Mouse (Mus musculus) limb, embryonic 13.5 days (tissue): ENCODE measurements around the gene Abcb11. TPM values are rescaled to one million over a fixed set of nuclear protein-coding genes. Genes with fewer than 3 reads are reported as not detected.

Experiments used
- ATAC-seq: fragments of 200-750 bp; cut with Nextera tagmentation; 2 replicates; pipeline ENCODE4 v1.8.0; 2017; ENCODE audit warnings: low read depth, moderate number of reproducible peaks, moderate TSS enrichment; ENCODE audit not compliant: low FRiP score
- H3K27ac ChIP-seq: fragments of 300-500 bp; sonication (generic); 2 replicates; pipeline ENCODE4 v1.5.1; 2015; ENCODE audit warnings: inconsistent platforms, mild to moderate bottlenecking, moderate library complexity
- H3K27me3 ChIP-seq: fragments of 300-500 bp; sonication (generic); 2 replicates; pipeline ENCODE4 v1.6.1; 2015; ENCODE audit warnings: mild to moderate bottlenecking, inconsistent platforms
- H3K36me3 ChIP-seq: fragments of 300-500 bp; sonication (generic); 2 replicates; pipeline ENCODE4 v1.6.1; 2015; ENCODE audit warnings: inconsistent platforms, mild to moderate bottlenecking, moderate library complexity
- H3K4me1 ChIP-seq: fragments of 300-500 bp; sonication (generic); 2 replicates; pipeline ENCODE4 v1.6.1; 2015; ENCODE audit warnings: inconsistent platforms
- H3K4me2 ChIP-seq: fragments of 300-500 bp; sonication (generic); replicated peaks from 2 replicates; pipeline ENCODE4 v1.6.1; 2015; ENCODE audit warnings: inconsistent platforms, mild to moderate bottlenecking, moderate library complexity
- H3K4me3 ChIP-seq: fragments of 300-500 bp; sonication (generic); 2 replicates; pipeline ENCODE4 v1.5.1; 2015; ENCODE audit warnings: moderate library complexity, mild to moderate bottlenecking, inconsistent platforms
- H3K9ac ChIP-seq: fragments of 300-500 bp; sonication (generic); 2 replicates; pipeline ENCODE4 v1.6.1; 2015; ENCODE audit warnings: mild to moderate bottlenecking, inconsistent platforms
- H3K9me3 ChIP-seq: fragments of 300-500 bp; sonication (generic); 2 replicates; pipeline ENCODE4 v1.6.1; 2016; ENCODE audit warnings: inconsistent platforms
- WGBS: fragments of 180-500 bp; shearing (Covaris S2); methylation state at CpG from one replicate; pipeline ENCODE4 v1.1.7; 2015; 5-methylcytosine and 5-hydroxymethylcytosine counted together
- polyA plus RNA-seq: library from polyadenylated mRNA; unstranded; fragments of >200 nt; fragmentation: Nextera tagmentation; extraction: Ambion mirVana; gene quantifications from 2 replicates; pipeline ENCODE4 v1.2.1, GENCODE M21; 2015

Abcb11 gene
- polyA plus RNA-seq, 1 experiment from 2014 or later: not detected

- Histone ChIP-seq H3K27me3 (no peaks in the 10 kb centered on the region), H3K4me1 (no peaks in the 10 kb centered on the region), H3K27ac (no peak within 1 kb of the TSS), H3K9ac (no peak within 1 kb of the TSS), H3K4me2 (no peak within 1 kb of the TSS), H3K9me3 (no peaks in the 10 kb centered on the region), H3K4me3 (no peak within 1 kb of the TSS), H3K36me3 (no peaks in the 10 kb centered on the region)
- 73% methylated on average over 7 of the region's 7 CpGs for WGBS
- ATAC-seq: no peak
Measured at GRCm38 (mm10) chr2:69210773-69211172, 131.6 kb downstream of the Abcb11 start, which contains the start of gene G6pc2. G6pc2 (plus strand) TSS chr2:69211073.

- 90% methylated on average over 3 of the region's 3 CpGs for WGBS
- no peak for ATAC-seq
- no peaks in the 10 kb centered on the region for H3K36me3 ChIP-seq
Measured at GRCm38 (mm10) chr2:69209684-69210083, 132.7 kb downstream of the Abcb11 start.

GRCm38 (mm10) chr2:69206523-69206922 lies 135.9 kb downstream of the Abcb11 start:
- peaks cover 11% of the 10 kb centered on the region for H3K4me1 ChIP-seq
- ATAC-seq: 0 out of 2 replicates have a peak, but pooled peaks have one; percentile 13
- no peak overlapping the region for H3K9ac ChIP-seq
- 21% methylated on average over 7 of the region's 7 CpGs for WGBS
- H3K9me3 ChIP-seq: no peaks in the 10 kb centered on the region
- H3K4me2 ChIP-seq: peak overlapping the region; percentile 51
- peak overlapping the region; percentile 87 for H3K4me3 ChIP-seq
- peaks cover 9% of the 10 kb centered on the region for H3K36me3 ChIP-seq
- no peaks in the 10 kb centered on the region for H3K27me3 ChIP-seq
- H3K27ac ChIP-seq: no peak overlapping the region

More at GRCm38 (mm10) chr2:69209684-69210083, 132.7 kb downstream of the Abcb11 start:
- Histone ChIP-seq H3K9me3 (no peaks in the 10 kb centered on the region), H3K9ac (no peak overlapping the region), H3K4me3 (no peak overlapping the region), H3K27ac (no peak overlapping the region), H3K4me2 (no peak overlapping the region), H3K4me1 (peaks cover 9% of the 10 kb centered on the region), H3K27me3 (no peaks in the 10 kb centered on the region)

- H3K4me1 ChIP-seq: peaks cover 11% of the 10 kb centered on the region
- H3K4me3 ChIP-seq: peak within 1 kb of the TSS; percentile 87
- under 1% methylated on average over 46 of the region's 46 CpGs for WGBS
- H3K9ac ChIP-seq: peak within 1 kb of the TSS; percentile 86
- H3K9me3 ChIP-seq: no peaks in the 10 kb centered on the region
- no peaks in the 10 kb centered on the region for H3K27me3 ChIP-seq
- peak within 1 kb of the TSS; percentile 75 for H3K4me2 ChIP-seq
- H3K27ac ChIP-seq: peak within 1 kb of the TSS; percentile 78; the same call in 1 of the 2 replicates
- peaks cover 16% of the 10 kb centered on the region for H3K36me3 ChIP-seq
- ATAC-seq: peak; percentile 100
Measured at GRCm38 (mm10) chr2:69205791-69206351, 136.5 kb downstream of the Abcb11 start, which contains the start of gene Spc25. Spc25 (minus strand) TSS chr2:69206194.

- Histone ChIP-seq H3K4me1 (peaks cover 11% of the 10 kb centered on the region), H3K36me3 (peaks cover 18% of the 10 kb centered on the region), H3K4me3 (peak overlapping the region; percentile 87), H3K9ac (peak overlapping the region; percentile 86), H3K4me2 (peak overlapping the region; percentile 75), H3K9me3 (no peaks in the 10 kb centered on the region), H3K27ac (no peak overlapping the region), H3K27me3 (no peaks in the 10 kb centered on the region)
- ATAC-seq: no peak
- 17% methylated on average over 6 of the region's 6 CpGs for WGBS
Measured at GRCm38 (mm10) chr2:69205185-69205584, 137.2 kb downstream of the Abcb11 start.

- no peak overlapping the region for H3K9ac ChIP-seq
- 82% methylated on average over 5 of the region's 5 CpGs for WGBS
- peaks cover 45% of the 10 kb centered on the region for H3K36me3 ChIP-seq
- no peak overlapping the region for H3K4me2 ChIP-seq
- no peak overlapping the region for H3K27ac ChIP-seq
- no peaks in the 10 kb centered on the region for H3K27me3 ChIP-seq
- ATAC-seq: no peak
- H3K4me3 ChIP-seq: no peak overlapping the region
- H3K4me1 ChIP-seq: no peaks in the 10 kb centered on the region
- H3K9me3 ChIP-seq: no peaks in the 10 kb centered on the region
Measured at GRCm38 (mm10) chr2:69193555-69193954, 148.9 kb downstream of the Abcb11 start.

GRCm38 (mm10) chr2:69191059-69191458 lies 151.4 kb downstream of the Abcb11 start:
- H3K9ac ChIP-seq: no peak overlapping the region
- no peak overlapping the region for H3K27ac ChIP-seq
- H3K4me1 ChIP-seq: no peaks in the 10 kb centered on the region
- 84% methylated on average over 5 of the region's 5 CpGs for WGBS
- no peaks in the 10 kb centered on the region for H3K9me3 ChIP-seq
- no peaks in the 10 kb centered on the region for H3K27me3 ChIP-seq
- H3K36me3 ChIP-seq: peaks cover 32% of the 10 kb centered on the region
- H3K4me2 ChIP-seq: no peak overlapping the region
- H3K4me3 ChIP-seq: no peak overlapping the region
- no peak for ATAC-seq

GRCm38 (mm10) chr2:69189222-69189621 lies 153.2 kb downstream of the Abcb11 start:
- H3K4me1 ChIP-seq: no peaks in the 10 kb centered on the region
- H3K27me3 ChIP-seq: no peaks in the 10 kb centered on the region
- no peak overlapping the region for H3K27ac ChIP-seq
- no peaks in the 10 kb centered on the region for H3K9me3 ChIP-seq
- peaks cover 16% of the 10 kb centered on the region for H3K36me3 ChIP-seq
- H3K9ac ChIP-seq: no peak overlapping the region
- no peak overlapping the region for H3K4me2 ChIP-seq
- WGBS: 64% methylated on average over 4 of the region's 4 CpGs
- no peak for ATAC-seq
- no peak overlapping the region for H3K4me3 ChIP-seq

- H3K4me3 ChIP-seq: no peak overlapping the region
- no peak overlapping the region for H3K4me2 ChIP-seq
- no peaks in the 10 kb centered on the region for H3K4me1 ChIP-seq
- H3K36me3 ChIP-seq: peaks cover 11% of the 10 kb centered on the region
- no peak overlapping the region for H3K27ac ChIP-seq
- WGBS: 90% methylated on average over 6 of the region's 6 CpGs
- H3K9ac ChIP-seq: no peak overlapping the region
- no peaks in the 10 kb centered on the region for H3K27me3 ChIP-seq
- H3K9me3 ChIP-seq: no peaks in the 10 kb centered on the region
- ATAC-seq: no peak
Measured at GRCm38 (mm10) chr2:69188732-69189131, 153.7 kb downstream of the Abcb11 start.

Other genes with a start within 250 kb of the Abcb11 start
- 0.92 and 1.1 TPM in 2 replicates for gene Nostrin, start 206.8 kb downstream of the Abcb11 start, polyA plus RNA-seq
- 156 and 166 TPM in 2 replicates for gene Spc25, start 136.4 kb downstream of the Abcb11 start, polyA plus RNA-seq
- not detected in 2 replicates for gene G6pc2, start 131.5 kb downstream of the Abcb11 start, polyA plus RNA-seq
- not detected in 2 replicates for gene Dhrs9, start 37.8 kb upstream of the Abcb11 start, polyA plus RNA-seq
- gene Lrp2, start 243.4 kb upstream of the Abcb11 start, polyA plus RNA-seq: 0.04 TPM in 1 of 2 replicates, not detected in the other